Mouse (Mus musculus): ENCODE measurements around the gene Timmdc1.

Timmdc1 gene

GRCm38 (mm10) chr16:38522129-38523084, at the start of gene Timmdc1:
Timmdc1 (minus strand) TSS chr16:38522663.
- DNase-seq (ENCODE audit: extremely low read depth, low read depth, low spot score) = peak; percentile 40

- DNase-seq (ENCODE audit: extremely low read depth, low read depth, low spot score) = no peak
These were observed 49.0 kb upstream of the Timmdc1 start for GRCm38 (mm10) chr16:38571481-38571880.

GRCm38 (mm10) chr16:38568192-38568591, 45.7 kb upstream of the Timmdc1 start:
- no peak for DNase-seq (ENCODE audit: extremely low read depth, low read depth, low spot score)

- no peak for DNase-seq (ENCODE audit: extremely low read depth, low read depth, low spot score)
These were observed 41.1 kb upstream of the Timmdc1 start for GRCm38 (mm10) chr16:38563516-38563915.

GRCm38 (mm10) chr16:38562968-38563327, 40.5 kb upstream of the Timmdc1 start:
- no peak for DNase-seq (ENCODE audit: extremely low read depth, low read depth, low spot score)

GRCm38 (mm10) chr16:38562131-38562967, 39.9 kb upstream of the Timmdc1 start:
- DNase-seq (ENCODE audit: extremely low read depth, low read depth, low spot score) = no peak

- DNase-seq (ENCODE audit: extremely low read depth, low read depth, low spot score) = no peak
These were observed 35.8 kb upstream of the Timmdc1 start, which contains the start of gene Tmem39a for GRCm38 (mm10) chr16:38558221-38558748. Tmem39a (plus strand) TSS chr16:38558698.

GRCm38 (mm10) chr16:38555988-38556387, 33.5 kb upstream of the Timmdc1 start:
- no peak for DNase-seq (ENCODE audit: extremely low read depth, low read depth, low spot score)

GRCm38 (mm10) chr16:38549479-38550396, 27.3 kb upstream of the Timmdc1 start, which contains the start of gene Poglut1:
Poglut1 (minus strand) TSS chr16:38550258.
- no peak for DNase-seq (ENCODE audit: extremely low read depth, low read depth, low spot score)

- no peak for DNase-seq (ENCODE audit: extremely low read depth, low read depth, low spot score)
These were observed 25.5 kb upstream of the Timmdc1 start for GRCm38 (mm10) chr16:38548000-38548399.

GRCm38 (mm10) chr16:38538716-38539380, 16.4 kb upstream of the Timmdc1 start:
- DNase-seq (ENCODE audit: extremely low read depth, low read depth, low spot score) = no peak

- no peak for DNase-seq (ENCODE audit: extremely low read depth, low read depth, low spot score)
These were observed 14.2 kb upstream of the Timmdc1 start for GRCm38 (mm10) chr16:38536544-38537146.

- no peak for DNase-seq (ENCODE audit: extremely low read depth, low read depth, low spot score)
These were observed 3.8 kb upstream of the Timmdc1 start for GRCm38 (mm10) chr16:38526264-38526663.

- no peak for DNase-seq (ENCODE audit: extremely low read depth, low read depth, low spot score)
These were observed 1.1 kb downstream of the Timmdc1 start for GRCm38 (mm10) chr16:38521211-38521987.

- no peak for DNase-seq (ENCODE audit: extremely low read depth, low read depth, low spot score)
These were observed 3.3 kb downstream of the Timmdc1 start for GRCm38 (mm10) chr16:38519140-38519539.

- no peak for DNase-seq (ENCODE audit: extremely low read depth, low read depth, low spot score)
These were observed 11.6 kb downstream of the Timmdc1 start for GRCm38 (mm10) chr16:38510846-38511245.

- no peak for DNase-seq (ENCODE audit: extremely low read depth, low read depth, low spot score)
These were observed 16.3 kb downstream of the Timmdc1 start for GRCm38 (mm10) chr16:38506041-38506634.

- DNase-seq (ENCODE audit: extremely low read depth, low read depth, low spot score) = no peak
These were observed 18.9 kb downstream of the Timmdc1 start for GRCm38 (mm10) chr16:38503528-38503927.

All from fat pad, adult 2 months (tissue).